Mouse (Mus musculus): ENCODE measurements around the gene Art3. TPM values are rescaled to one million over a fixed set of nuclear protein-coding genes. Genes with fewer than 3 reads are reported as not detected.
A peak's percentile ranks its signal among the peaks of the same experiment; 100 is the strongest.

Gene Art3
- polyA plus RNA-seq, 1 experiment from 2014 or later = 2.4 TPM

DNA sequence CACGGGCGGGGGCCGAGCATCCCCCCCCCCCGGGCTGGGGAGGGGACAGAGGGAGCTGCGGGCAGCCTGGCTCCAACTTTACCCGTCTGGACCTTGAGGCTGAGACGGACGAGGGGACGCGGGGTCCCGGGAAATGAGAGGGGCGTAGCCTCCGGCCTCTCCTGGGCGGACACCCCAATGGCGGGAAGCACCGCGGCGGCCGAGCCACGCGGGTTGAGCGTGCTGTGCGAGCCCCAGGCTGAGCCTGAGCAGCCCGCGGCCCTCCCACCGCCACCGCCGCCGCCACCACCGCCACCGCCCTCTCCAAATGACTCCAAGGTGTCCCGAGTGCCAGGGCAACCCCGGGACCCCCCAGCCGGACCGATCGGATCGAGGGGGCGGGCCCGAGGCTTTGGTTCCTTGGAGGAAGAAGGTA is 103.0 kb downstream of the Art3 start:
- WGBS = 0% methylated on average over 19 of the region's 39 CpGs

DNA sequence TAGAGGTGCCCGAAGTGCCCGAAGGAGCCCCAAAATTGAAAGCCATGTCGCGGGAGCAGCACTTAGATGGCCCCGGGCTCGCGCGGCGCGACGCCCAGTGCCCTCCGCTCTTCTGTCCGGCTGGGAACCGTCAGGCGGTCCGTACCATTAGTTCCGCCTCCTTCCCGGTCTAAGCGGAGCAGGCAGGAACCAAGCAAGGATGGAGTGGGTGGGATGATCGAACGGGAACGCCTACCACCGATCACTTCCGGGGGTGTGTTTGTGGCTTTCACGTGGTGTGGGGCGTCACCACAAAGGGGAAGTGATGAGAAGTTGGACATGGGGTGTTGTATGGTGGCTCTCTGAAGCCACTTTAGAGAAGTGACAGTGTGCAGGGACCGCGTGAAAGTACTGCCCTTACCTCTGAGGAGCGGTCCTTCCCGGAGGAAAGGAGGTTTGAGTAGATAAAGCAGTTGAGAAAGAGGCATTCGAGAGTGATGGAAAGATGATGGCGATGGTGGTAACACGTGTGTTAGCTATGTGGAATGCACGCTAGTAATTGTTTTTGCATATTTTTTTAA is 103.5 kb downstream of the Art3 start, which contains the start of gene Nup54:
Gene Nup54 (minus strand): TSS at position 195 of the 560 bp plus-strand sequence.
- peak within 1 kb of the TSS; percentile 86 for H3K27ac ChIP-seq
- peaks cover 7% of the 10 kb centered on the region for H3K4me1 ChIP-seq
- peak within 1 kb of the TSS; percentile 95 for H3K9ac ChIP-seq
- H3K4me3 ChIP-seq = peak within 1 kb of the TSS; percentile 93
- no peaks in the 10 kb centered on the region for H3K9me3 ChIP-seq
- under 1% methylated on average over 34 of the region's 34 CpGs for WGBS
- H3K4me2 ChIP-seq = peak within 1 kb of the TSS; percentile 83
- no peaks in the 10 kb centered on the region for H3K27me3 ChIP-seq
- H3K36me3 ChIP-seq = 0 out of 2 replicates have a peak, but pooled peaks cover 6% of the 10 kb centered on the region
- peak; percentile 100 for ATAC-seq (ENCODE audit: insufficient number of reproducible peaks, insufficient read depth, low FRiP score, low TSS enrichment, low read depth)

More for the DNA sequence above, 103.0 kb downstream of the Art3 start:
- Histone ChIP-seq H3K27me3 (no peaks in the 10 kb centered on the region), H3K27ac (peak overlapping the region; percentile 86), H3K4me2 (peak overlapping the region; percentile 83), H3K36me3 (0 out of 2 replicates have a peak, but pooled peaks cover 6% of the 10 kb centered on the region), H3K4me1 (peaks cover 7% of the 10 kb centered on the region), H3K9ac (peak overlapping the region; percentile 95), H3K9me3 (no peaks in the 10 kb centered on the region), H3K4me3 (peak overlapping the region; percentile 93)
- ATAC-seq (ENCODE audit: insufficient number of reproducible peaks, insufficient read depth, low FRiP score, low TSS enrichment, low read depth) = peak; percentile 40; the same call in 1 of the 2 replicates

DNA sequence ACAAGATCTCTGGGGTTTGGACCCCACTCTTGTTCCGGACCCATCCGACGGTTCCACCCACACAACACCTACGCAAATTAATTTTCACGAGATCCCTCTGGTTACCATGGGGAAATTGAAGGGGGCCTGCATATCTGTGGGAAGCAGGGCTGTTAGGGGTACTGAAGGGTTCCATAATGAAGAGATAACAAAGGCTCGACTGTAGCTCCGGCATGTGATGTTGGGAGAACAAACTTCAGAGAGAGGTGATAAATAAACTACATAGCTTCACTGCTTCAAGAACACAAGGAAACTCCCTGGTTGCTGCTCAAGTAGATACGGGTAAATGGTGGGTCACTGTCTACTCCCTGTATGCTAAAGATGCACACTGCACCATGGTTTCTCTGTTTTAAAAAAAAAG is 106.9 kb downstream of the Art3 start:
- WGBS = 88% methylated on average over 8 of the region's 8 CpGs
- peaks cover 3% of the 10 kb centered on the region; the same call in 1 of the 2 replicates for H3K4me1 ChIP-seq
- no peak overlapping the region for H3K4me3 ChIP-seq

DNA sequence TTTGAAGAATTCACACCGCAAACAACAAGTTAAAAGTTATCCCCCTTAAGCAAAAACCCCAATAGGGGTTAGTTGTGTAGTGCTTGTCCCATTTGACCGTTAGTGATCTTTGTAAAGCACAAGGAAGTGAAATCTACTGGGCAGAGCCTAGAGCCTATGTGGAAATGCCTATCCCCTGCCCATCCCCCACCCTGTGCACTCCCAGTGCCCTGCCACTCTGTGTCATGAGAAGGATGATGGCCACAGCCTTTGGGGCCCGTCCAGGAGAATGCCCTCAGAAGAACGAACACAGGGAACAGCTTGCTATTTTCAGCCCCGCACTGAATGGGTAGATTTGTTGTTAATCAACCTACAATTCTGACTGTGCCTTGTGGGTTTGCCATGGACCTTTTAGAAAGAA is 109.9 kb downstream of the Art3 start:
- no peak for ATAC-seq (ENCODE audit: insufficient number of reproducible peaks, insufficient read depth, low FRiP score, low TSS enrichment, low read depth)
- Histone ChIP-seq H3K4me1 (no peaks in the 10 kb centered on the region), H3K27ac (no peak overlapping the region), H3K9me3 (no peaks in the 10 kb centered on the region), H3K4me3 (no peak overlapping the region), H3K9ac (no peak overlapping the region), H3K4me2 (no peak overlapping the region), H3K27me3 (no peaks in the 10 kb centered on the region), H3K36me3 (peaks cover 21% of the 10 kb centered on the region)
- 67% methylated on average over 5 of the region's 5 CpGs for WGBS

More for the DNA sequence above, 106.9 kb downstream of the Art3 start:
- no peaks in the 10 kb centered on the region for H3K27me3 ChIP-seq
- no peak overlapping the region for H3K27ac ChIP-seq
- H3K36me3 ChIP-seq = peaks cover 1% of the 10 kb centered on the region; the same call in 1 of the 2 replicates
- ATAC-seq (ENCODE audit: insufficient number of reproducible peaks, insufficient read depth, low FRiP score, low TSS enrichment, low read depth) = no peak
- H3K9me3 ChIP-seq = no peaks in the 10 kb centered on the region
- H3K4me2 ChIP-seq = no peak overlapping the region
- no peak overlapping the region for H3K9ac ChIP-seq

DNA sequence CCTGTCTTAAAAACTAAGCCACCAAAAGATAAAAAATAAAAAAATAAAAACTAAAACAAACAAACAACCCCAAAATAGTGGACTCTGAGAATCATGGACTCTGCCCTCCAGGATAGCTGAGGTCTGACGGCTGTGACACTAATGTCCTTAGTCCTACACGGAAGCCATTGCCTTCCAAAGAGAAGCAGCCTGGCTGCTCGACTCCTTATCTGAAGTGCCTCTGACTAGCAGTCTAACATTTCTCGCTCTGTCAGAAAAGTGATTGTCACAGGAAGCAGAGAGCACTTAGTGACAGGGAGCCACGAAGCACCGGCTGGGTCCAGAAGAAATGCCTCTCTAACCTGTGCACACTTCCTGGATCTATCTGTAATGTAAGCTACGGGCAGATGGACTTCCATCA is 111.3 kb downstream of the Art3 start:
- no peak overlapping the region for H3K9ac ChIP-seq
- WGBS = 88% methylated on average over 7 of the region's 7 CpGs
- H3K4me3 ChIP-seq = no peak overlapping the region
- H3K36me3 ChIP-seq = peaks cover 35% of the 10 kb centered on the region
- H3K4me1 ChIP-seq = no peaks in the 10 kb centered on the region
- no peak overlapping the region for H3K27ac ChIP-seq
- no peaks in the 10 kb centered on the region for H3K9me3 ChIP-seq
- H3K27me3 ChIP-seq = no peaks in the 10 kb centered on the region
- no peak overlapping the region for H3K4me2 ChIP-seq
- ATAC-seq (ENCODE audit: insufficient number of reproducible peaks, insufficient read depth, low FRiP score, low TSS enrichment, low read depth) = no peak

DNA sequence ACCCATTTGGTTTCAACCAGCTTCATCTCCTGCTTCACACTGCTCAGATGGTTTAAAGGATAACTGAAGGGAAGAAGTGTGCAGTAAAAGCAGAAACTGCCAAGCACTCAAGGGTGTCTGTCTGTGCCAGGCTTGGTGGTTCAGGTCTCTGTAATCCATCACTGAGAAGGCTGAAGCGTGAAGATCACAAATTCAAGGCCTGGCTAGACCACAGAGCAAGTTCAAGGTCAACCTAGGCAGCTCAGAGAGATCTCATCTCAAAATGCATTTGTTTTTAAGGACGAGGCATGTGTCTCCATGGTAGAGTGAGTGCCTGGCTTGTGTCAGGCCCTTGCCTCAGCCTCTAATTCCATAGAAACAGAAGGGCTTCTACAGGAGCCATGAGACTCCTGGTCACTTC is 113.4 kb downstream of the Art3 start:
- H3K4me3 ChIP-seq = no peak overlapping the region
- no peak for ATAC-seq (ENCODE audit: insufficient number of reproducible peaks, insufficient read depth, low FRiP score, low TSS enrichment, low read depth)

DNA sequence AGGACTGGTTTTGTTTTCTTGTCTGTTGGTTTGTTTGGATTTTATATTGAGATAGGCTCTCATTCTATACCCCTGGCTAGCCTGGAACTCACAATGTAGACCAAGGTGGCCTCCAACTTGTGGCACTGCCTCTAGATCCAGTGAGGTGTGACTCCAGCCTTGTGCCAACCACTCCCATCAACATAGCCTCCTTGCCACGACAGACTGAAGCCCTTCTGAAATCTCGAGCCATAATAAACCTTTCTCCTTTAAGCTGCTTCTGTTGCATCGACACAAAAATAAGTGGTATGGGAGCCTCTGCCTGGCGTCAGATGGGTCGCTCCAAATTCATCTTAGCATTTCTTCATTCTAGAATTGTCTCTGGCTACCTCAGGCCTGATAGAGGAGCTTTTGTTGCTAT is 115.1 kb downstream of the Art3 start:
- no peaks in the 10 kb centered on the region for H3K27me3 ChIP-seq
- H3K4me3 ChIP-seq = no peak overlapping the region
- H3K27ac ChIP-seq = no peak overlapping the region
- no peaks in the 10 kb centered on the region for H3K9me3 ChIP-seq
- H3K4me1 ChIP-seq = no peaks in the 10 kb centered on the region
- H3K9ac ChIP-seq = no peak overlapping the region
- H3K36me3 ChIP-seq = peaks cover 69% of the 10 kb centered on the region
- no peak overlapping the region for H3K4me2 ChIP-seq
- 88% methylated on average over 5 of the region's 5 CpGs for WGBS
- no peak for ATAC-seq (ENCODE audit: insufficient number of reproducible peaks, insufficient read depth, low FRiP score, low TSS enrichment, low read depth)

More for the DNA sequence above, 113.4 kb downstream of the Art3 start:
- Histone ChIP-seq H3K9me3 (no peaks in the 10 kb centered on the region), H3K9ac (no peak overlapping the region), H3K36me3 (peaks cover 54% of the 10 kb centered on the region), H3K4me1 (no peaks in the 10 kb centered on the region), H3K27me3 (no peaks in the 10 kb centered on the region), H3K4me2 (no peak overlapping the region), H3K27ac (no peak overlapping the region)
- 93% methylated on average over 2 of the region's 2 CpGs for WGBS

DNA sequence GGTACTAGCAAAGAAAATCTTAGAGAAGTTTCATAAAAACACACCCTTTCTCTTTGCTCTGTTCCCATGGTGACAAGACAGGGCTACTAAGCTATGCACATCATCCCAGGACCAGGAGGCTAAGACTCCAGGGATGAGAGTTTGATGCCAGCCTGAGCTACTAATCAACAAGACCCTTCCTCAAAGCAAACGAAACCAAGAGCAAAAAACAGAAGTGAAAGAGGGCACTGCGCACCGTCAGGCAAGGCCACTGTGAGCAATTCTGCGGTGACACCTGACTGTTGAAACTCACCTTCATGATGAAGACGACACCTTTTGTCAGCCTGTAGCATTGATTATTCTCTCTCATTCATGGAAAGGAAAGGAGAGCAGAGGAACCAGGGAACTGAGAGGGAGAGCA is 121.2 kb downstream of the Art3 start:
- no peak for ATAC-seq (ENCODE audit: insufficient number of reproducible peaks, insufficient read depth, low FRiP score, low TSS enrichment, low read depth)
- Histone ChIP-seq H3K9me3 (no peaks in the 10 kb centered on the region), H3K36me3 (peaks cover 63% of the 10 kb centered on the region), H3K4me3 (no peak overlapping the region), H3K4me2 (no peak overlapping the region), H3K27me3 (no peaks in the 10 kb centered on the region), H3K9ac (no peak overlapping the region), H3K4me1 (no peaks in the 10 kb centered on the region), H3K27ac (no peak overlapping the region)
- WGBS = 91% methylated on average over 5 of the region's 5 CpGs

DNA sequence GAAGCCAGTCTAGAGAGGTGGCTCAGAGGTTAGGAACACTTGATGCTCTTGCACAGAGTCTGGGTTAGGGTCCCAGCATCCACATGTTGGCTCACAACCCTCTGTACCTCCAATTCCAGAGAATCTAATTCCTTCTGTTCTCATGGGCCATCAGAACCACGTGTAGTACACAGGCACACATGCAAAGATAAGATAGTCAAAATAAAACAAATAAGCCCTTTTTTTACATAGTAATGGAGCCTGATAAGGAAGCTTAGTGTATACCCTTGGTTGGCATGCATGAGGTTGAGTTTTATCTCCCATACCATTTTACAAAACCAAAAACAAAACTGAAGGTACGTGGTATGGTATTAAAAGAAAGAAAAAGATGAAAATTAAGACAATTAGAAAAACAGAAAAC is 125.8 kb downstream of the Art3 start:
- Histone ChIP-seq H3K4me3 (no peak overlapping the region), H3K27me3 (no peaks in the 10 kb centered on the region), H3K9me3 (no peaks in the 10 kb centered on the region), H3K4me2 (no peak overlapping the region), H3K27ac (no peak overlapping the region), H3K4me1 (no peaks in the 10 kb centered on the region), H3K9ac (no peak overlapping the region), H3K36me3 (peaks cover 28% of the 10 kb centered on the region)
- ATAC-seq (ENCODE audit: insufficient number of reproducible peaks, insufficient read depth, low FRiP score, low TSS enrichment, low read depth) = no peak
- 78% methylated on average over 2 of the region's 2 CpGs for WGBS

DNA sequence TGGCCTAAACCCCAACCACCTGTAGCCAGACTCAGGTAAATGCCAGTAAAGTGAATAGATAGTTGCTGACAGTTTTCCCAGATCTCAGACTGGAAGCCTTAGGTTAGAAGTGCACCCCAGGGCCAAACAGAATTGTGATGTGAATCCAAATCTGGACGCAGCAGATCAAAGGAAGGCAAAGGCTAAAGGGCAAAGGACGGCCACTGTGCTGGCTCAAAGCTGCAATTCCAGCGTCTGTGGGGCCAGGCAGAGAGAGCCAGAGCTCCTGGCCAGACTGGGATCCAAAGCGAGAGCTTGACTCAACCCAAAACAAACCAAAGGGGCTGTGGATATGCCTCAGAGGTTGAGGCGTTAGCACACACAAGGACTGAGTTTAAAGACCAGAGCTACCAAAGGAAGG is 127.1 kb downstream of the Art3 start:
- no peak for ATAC-seq (ENCODE audit: insufficient number of reproducible peaks, insufficient read depth, low FRiP score, low TSS enrichment, low read depth)
- Histone ChIP-seq H3K4me2 (no peak overlapping the region), H3K36me3 (peaks cover 19% of the 10 kb centered on the region), H3K27ac (no peak overlapping the region), H3K9me3 (no peaks in the 10 kb centered on the region), H3K9ac (no peak overlapping the region), H3K4me3 (no peak overlapping the region), H3K27me3 (no peaks in the 10 kb centered on the region), H3K4me1 (no peaks in the 10 kb centered on the region)
- 37% methylated on average over 5 of the region's 5 CpGs for WGBS

DNA sequence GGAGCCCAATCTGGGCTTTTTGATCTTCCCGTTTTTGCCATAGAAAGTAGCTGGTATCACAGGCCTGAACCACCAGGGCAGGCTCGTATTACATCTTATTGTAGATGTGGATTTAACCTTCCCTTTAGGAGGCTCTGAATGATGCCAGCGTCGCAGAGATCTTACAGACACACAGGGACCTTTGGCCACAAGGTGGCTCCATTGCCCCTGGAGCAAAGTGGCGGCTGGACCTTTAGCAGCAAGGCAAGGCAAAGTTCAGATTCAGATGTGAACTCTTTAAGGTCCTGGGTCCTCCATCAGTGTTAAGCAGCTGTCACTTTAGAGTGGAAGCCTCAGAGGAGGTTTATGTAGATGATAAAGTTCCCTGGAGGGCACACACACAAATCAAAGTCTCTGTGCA is 129.7 kb downstream of the Art3 start:
- Histone ChIP-seq H3K4me2 (no peak overlapping the region), H3K9ac (no peak overlapping the region), H3K4me3 (no peak overlapping the region), H3K9me3 (no peaks in the 10 kb centered on the region), H3K36me3 (peaks cover 6% of the 10 kb centered on the region; the same call in 1 of the 2 replicates), H3K27ac (no peak overlapping the region), H3K4me1 (no peaks in the 10 kb centered on the region), H3K27me3 (no peaks in the 10 kb centered on the region)
- WGBS = 15% methylated on average over 5 of the region's 5 CpGs
- ATAC-seq (ENCODE audit: insufficient number of reproducible peaks, insufficient read depth, low FRiP score, low TSS enrichment, low read depth) = peak; percentile 52; the same call in 1 of the 2 replicates

Measured in embryonic facial prominence, embryonic 13.5 days (tissue).